Mouse (Mus musculus): Measurements from ENCODE around the gene Macrod2. TPM values are rescaled to one million over a fixed set of nuclear protein-coding genes. Genes with fewer than 3 reads are reported as not detected.

Gene Macrod2
- polyA plus RNA-seq, 1 experiment from 2014 or later = 35.0 TPM

DNA sequence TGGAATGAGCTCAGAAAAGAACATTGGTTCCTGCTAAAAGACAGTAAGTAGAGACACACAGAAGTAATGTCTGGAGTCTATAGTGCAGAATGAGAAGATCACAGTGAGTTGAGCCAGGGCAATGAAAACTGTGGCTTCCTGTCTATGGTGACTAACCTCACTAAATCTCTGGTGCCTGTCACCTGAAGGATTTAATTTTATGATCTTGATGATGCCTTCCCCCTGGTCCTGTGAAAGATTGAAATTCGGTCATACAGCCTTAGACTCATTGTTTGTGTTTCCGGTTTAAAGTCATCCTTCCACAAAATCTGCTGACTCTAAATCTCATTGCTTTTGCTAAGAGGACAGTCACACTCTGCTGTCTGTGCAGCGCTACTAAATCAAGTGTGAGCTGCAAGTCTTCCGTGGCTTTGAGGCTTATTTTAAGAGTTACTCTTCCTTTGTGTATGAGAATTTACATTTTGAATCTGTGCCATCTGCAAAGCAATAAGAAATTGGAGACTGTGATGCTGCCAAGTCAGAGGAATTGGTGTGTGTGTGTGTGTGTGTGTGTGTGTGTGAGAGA, 1836.0 kb downstream of the Macrod2 start:
- Histone ChIP-seq H3K36me3 (no peaks in the 10 kb centered on the region), H3K9ac (no peak overlapping the region), H3K9me3 (no peaks in the 10 kb centered on the region), H3K27ac (no peak overlapping the region), H3K4me1 (no peaks in the 10 kb centered on the region), H3K4me3 (no peak overlapping the region), H3K27me3 (no peaks in the 10 kb centered on the region), H3K4me2 (no peak overlapping the region)
- WGBS = 63% methylated on average over 4 of the region's 4 CpGs
- ATAC-seq (ENCODE audit: borderline replicate concordance, extremely low read depth, low FRiP score, low TSS enrichment) = no peak

DNA sequence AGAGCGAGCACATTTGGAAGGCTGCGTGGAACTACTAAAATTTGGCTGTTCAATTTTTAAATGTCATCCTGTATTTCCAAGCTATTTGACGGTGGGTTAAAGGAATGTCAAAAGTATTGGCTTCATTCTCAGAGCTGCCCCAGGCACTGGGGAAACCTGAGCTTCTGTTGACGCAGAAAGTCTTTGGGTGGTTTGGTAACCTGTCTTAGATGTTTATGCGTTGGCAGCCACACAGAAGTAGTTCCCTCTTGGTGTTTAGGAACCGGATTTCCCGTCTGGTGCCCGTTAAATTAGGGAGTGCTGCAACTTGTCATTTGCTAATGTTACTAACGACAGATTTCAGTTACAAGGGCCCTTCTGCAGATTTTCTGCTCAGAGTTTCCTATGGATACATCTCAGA, 1837.7 kb downstream of the Macrod2 start:
- 64% methylated on average over 9 of the region's 9 CpGs for WGBS
- Histone ChIP-seq H3K27ac (no peak overlapping the region), H3K4me1 (no peaks in the 10 kb centered on the region), H3K4me3 (no peak overlapping the region), H3K27me3 (no peaks in the 10 kb centered on the region), H3K4me2 (no peak overlapping the region), H3K9me3 (no peaks in the 10 kb centered on the region), H3K9ac (no peak overlapping the region), H3K36me3 (no peaks in the 10 kb centered on the region)
- no peak for ATAC-seq (ENCODE audit: borderline replicate concordance, extremely low read depth, low FRiP score, low TSS enrichment)

DNA sequence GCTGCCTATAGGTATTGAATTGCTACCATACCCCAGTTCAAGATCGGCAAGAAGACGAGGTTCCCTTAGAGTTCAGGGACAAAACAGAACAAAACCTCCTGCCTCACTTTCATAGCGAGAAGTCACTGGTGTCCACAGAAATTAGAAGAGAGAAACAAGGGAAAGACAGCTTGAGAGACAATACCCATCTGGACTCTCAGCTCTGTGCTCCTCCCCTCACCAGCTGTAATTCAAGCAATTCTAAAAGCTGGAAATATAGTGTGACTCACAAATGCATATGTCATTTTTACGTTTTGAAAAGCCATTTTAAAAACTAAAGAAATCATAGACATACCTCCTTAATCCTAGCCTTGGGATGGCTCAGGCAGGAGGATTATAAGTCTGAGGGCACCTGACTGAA, 1848.4 kb downstream of the Macrod2 start:
- H3K27me3 ChIP-seq = no peaks in the 10 kb centered on the region
- H3K9ac ChIP-seq = no peak overlapping the region
- no peaks in the 10 kb centered on the region for H3K9me3 ChIP-seq
- ATAC-seq (ENCODE audit: borderline replicate concordance, extremely low read depth, low FRiP score, low TSS enrichment) = no peak
- no peaks in the 10 kb centered on the region for H3K36me3 ChIP-seq
- no peak overlapping the region for H3K4me3 ChIP-seq
- no peak overlapping the region for H3K4me2 ChIP-seq
- 76% methylated on average over 4 of the region's 4 CpGs for WGBS
- no peak overlapping the region for H3K27ac ChIP-seq
- no peaks in the 10 kb centered on the region for H3K4me1 ChIP-seq

DNA sequence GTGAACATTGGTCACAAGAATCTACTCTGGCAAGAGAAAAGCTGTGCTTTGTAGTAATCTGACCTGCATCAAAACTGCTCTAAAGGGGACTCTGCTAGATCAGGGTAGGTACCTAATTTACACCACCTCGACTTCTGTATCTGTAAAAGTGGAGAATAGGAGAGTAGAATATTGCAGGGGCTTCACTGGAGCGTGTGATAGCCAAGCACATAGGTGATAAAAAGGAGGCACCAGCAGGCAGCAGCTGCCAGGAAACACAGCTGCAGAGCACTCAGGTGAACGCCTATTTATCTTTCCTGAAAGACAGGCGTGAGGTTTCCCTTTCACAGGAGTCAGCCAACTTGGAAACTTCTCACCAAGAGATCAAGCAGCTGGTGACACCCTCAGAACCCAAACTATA, 1855.3 kb downstream of the Macrod2 start:
- Histone ChIP-seq H3K9ac (no peak overlapping the region), H3K4me3 (no peak overlapping the region), H3K4me2 (no peak overlapping the region), H3K9me3 (no peaks in the 10 kb centered on the region), H3K27me3 (no peaks in the 10 kb centered on the region), H3K36me3 (no peaks in the 10 kb centered on the region), H3K4me1 (no peaks in the 10 kb centered on the region), H3K27ac (no peak overlapping the region)
- ATAC-seq (ENCODE audit: borderline replicate concordance, extremely low read depth, low FRiP score, low TSS enrichment) = no peak
- WGBS = 31% methylated on average over 4 of the region's 4 CpGs

DNA sequence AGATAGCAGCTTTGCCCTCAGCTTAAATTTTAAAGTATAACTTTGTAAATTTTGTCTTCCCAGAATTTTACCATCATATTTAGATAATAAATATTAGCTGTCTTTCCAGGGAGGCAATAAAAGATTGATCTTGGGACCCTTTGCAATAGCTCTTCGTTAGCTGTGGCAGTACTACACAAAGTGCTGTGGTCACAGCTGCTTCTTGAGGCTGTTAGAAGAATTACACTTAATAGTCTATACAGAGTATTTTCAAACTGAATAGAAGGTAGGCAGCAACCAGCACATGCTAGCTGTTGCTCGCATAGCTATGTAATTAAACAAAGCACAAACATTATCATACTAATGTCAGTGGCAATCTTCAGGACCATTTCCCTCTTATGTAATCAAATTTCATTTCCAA, 1856.4 kb downstream of the Macrod2 start:
- Histone ChIP-seq H3K36me3 (no peaks in the 10 kb centered on the region), H3K9ac (no peak overlapping the region), H3K27ac (no peak overlapping the region), H3K4me3 (no peak overlapping the region), H3K4me1 (no peaks in the 10 kb centered on the region), H3K9me3 (no peaks in the 10 kb centered on the region), H3K4me2 (no peak overlapping the region), H3K27me3 (no peaks in the 10 kb centered on the region)
- 65% methylated on average over 2 of the region's 2 CpGs for WGBS
- ATAC-seq (ENCODE audit: borderline replicate concordance, extremely low read depth, low FRiP score, low TSS enrichment) = no peak

DNA sequence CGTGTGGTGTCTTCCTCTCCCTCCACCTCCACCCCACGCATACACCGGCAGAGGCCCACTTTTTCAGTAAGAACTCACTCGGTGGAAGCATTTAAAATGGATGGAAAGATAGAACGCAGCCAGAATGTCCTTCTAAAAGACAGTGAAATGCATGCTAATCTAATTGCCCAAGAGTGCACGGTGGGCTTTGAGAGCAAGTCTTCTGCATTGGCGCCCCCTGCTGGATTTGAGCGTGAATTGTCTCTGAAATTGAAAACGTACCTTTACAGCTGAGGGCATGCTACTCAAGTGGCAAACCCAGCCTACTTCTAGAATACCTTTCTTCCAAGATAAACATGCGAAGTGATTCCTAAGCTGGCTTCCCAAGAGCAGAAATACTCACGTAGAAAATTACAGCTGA, 1858.8 kb downstream of the Macrod2 start:
- H3K27ac ChIP-seq = peak overlapping the region; percentile 34; the same call in 1 of the 2 replicates

DNA sequence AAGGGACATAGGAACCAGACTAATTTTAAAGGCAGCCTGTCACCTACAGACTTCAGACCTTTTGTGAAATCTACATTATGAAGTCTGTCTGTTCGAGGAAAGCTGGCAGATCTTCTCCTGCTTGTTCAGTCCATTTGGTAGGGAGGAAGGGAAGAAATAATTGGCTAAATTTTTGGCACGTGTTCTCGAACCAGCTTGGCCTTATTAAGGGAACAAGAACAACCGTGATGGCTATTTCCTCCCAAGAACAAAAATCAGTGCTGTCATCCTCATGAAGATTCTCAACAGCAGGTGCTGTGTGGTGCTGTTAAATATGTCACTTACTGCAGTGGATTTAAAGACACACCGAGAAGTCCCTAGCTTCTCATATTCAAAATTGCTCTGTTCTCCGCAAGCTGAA, 1859.5 kb downstream of the Macrod2 start:
- peak overlapping the region; percentile 34; the same call in 1 of the 2 replicates for H3K27ac ChIP-seq
- H3K4me2 ChIP-seq = no peak overlapping the region
- H3K27me3 ChIP-seq = no peaks in the 10 kb centered on the region
- H3K36me3 ChIP-seq = no peaks in the 10 kb centered on the region
- no peak for ATAC-seq (ENCODE audit: borderline replicate concordance, extremely low read depth, low FRiP score, low TSS enrichment)
- H3K4me3 ChIP-seq = no peak overlapping the region
- no peaks in the 10 kb centered on the region for H3K9me3 ChIP-seq
- 75% methylated on average over 6 of the region's 6 CpGs for WGBS
- H3K9ac ChIP-seq = no peak overlapping the region
- no peaks in the 10 kb centered on the region for H3K4me1 ChIP-seq

More for the DNA sequence above, 1858.8 kb downstream of the Macrod2 start:
- no peaks in the 10 kb centered on the region for H3K9me3 ChIP-seq
- no peaks in the 10 kb centered on the region for H3K27me3 ChIP-seq
- no peak overlapping the region for H3K4me3 ChIP-seq
- ATAC-seq (ENCODE audit: borderline replicate concordance, extremely low read depth, low FRiP score, low TSS enrichment) = peak; percentile 83; the same call in 1 of the 2 replicates
- 12% methylated on average over 11 of the region's 11 CpGs for WGBS
- no peak overlapping the region for H3K9ac ChIP-seq
- no peaks in the 10 kb centered on the region for H3K4me1 ChIP-seq
- H3K4me2 ChIP-seq = no peak overlapping the region
- H3K36me3 ChIP-seq = no peaks in the 10 kb centered on the region

DNA sequence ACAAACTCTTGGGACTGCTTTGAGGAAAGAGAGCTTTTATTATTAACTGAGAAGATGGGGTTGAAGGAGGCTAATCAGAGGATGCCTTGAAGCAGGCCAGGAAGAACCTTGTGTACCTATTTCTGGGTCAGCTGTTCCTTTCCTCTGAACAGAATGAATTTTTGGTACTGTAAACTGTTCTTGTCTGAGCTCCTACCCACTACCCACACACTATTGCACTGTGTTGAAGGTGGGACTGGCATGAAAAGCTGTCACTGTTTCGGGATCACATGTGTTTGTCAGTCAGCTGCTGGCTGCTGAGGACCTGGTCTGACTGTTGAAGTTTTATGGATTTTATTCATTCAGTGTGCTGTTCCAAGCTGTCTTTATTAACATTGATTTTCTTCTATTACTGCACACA, 1862.4 kb downstream of the Macrod2 start:
- Histone ChIP-seq H3K4me1 (no peaks in the 10 kb centered on the region), H3K27me3 (no peaks in the 10 kb centered on the region), H3K36me3 (no peaks in the 10 kb centered on the region), H3K27ac (no peak overlapping the region), H3K4me2 (no peak overlapping the region), H3K9ac (no peak overlapping the region), H3K4me3 (no peak overlapping the region), H3K9me3 (no peaks in the 10 kb centered on the region)
- WGBS = 88% methylated on average over 1 of the region's 1 CpGs
- no peak for ATAC-seq (ENCODE audit: borderline replicate concordance, extremely low read depth, low FRiP score, low TSS enrichment)

DNA sequence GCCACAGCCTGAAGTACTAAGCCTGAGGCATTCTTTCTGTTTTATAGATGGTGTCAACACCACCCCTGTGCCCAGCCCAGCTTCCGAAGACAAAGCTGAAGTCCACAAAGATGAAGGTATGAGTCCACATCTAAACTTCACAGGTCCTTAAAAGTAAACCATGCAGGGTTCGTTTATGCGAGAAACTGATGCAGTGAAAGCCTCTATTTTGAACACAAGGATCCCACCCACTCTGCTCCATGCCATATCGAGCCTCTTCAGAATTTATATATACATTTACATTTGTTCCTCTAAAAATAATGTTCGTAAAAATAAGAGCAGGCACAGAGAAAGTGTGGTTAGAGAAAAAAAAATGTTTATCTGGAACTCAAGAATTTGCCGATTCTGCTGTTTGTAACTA, 1865.9 kb downstream of the Macrod2 start:
- no peaks in the 10 kb centered on the region for H3K27me3 ChIP-seq
- H3K4me1 ChIP-seq = no peaks in the 10 kb centered on the region
- no peaks in the 10 kb centered on the region for H3K36me3 ChIP-seq
- H3K4me3 ChIP-seq = no peak overlapping the region
- H3K9ac ChIP-seq = no peak overlapping the region
- no peak overlapping the region for H3K27ac ChIP-seq
- no peak overlapping the region for H3K4me2 ChIP-seq
- no peaks in the 10 kb centered on the region for H3K9me3 ChIP-seq
- 71% methylated on average over 6 of the region's 6 CpGs for WGBS
- no peak for ATAC-seq (ENCODE audit: borderline replicate concordance, extremely low read depth, low FRiP score, low TSS enrichment)

DNA sequence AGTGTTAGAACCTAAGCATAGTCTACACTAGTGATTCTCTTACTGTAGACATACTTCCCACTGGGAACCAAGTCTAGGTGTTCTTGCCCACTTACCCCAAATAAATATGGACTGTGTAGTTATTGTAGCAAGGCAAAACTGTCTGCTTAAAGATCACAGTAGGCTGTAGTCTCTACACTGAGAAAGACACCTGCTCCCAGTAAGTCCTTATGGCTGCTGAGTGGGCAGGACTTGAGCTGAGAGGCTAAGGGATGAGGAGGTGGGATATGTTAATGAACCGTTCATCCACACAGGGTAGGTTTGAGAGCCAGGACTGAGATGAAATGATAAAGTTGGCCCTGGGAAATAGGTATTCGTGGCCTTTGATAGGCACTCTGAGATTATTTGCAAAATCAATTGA, 1869.6 kb downstream of the Macrod2 start:
- WGBS = 74% methylated on average over 2 of the region's 2 CpGs
- H3K4me1 ChIP-seq = no peaks in the 10 kb centered on the region
- no peak overlapping the region for H3K4me2 ChIP-seq
- ATAC-seq (ENCODE audit: borderline replicate concordance, extremely low read depth, low FRiP score, low TSS enrichment) = no peak
- H3K27me3 ChIP-seq = no peaks in the 10 kb centered on the region
- H3K27ac ChIP-seq = no peak overlapping the region
- no peaks in the 10 kb centered on the region for H3K36me3 ChIP-seq
- H3K9me3 ChIP-seq = no peaks in the 10 kb centered on the region
- no peak overlapping the region for H3K9ac ChIP-seq
- no peak overlapping the region for H3K4me3 ChIP-seq

DNA sequence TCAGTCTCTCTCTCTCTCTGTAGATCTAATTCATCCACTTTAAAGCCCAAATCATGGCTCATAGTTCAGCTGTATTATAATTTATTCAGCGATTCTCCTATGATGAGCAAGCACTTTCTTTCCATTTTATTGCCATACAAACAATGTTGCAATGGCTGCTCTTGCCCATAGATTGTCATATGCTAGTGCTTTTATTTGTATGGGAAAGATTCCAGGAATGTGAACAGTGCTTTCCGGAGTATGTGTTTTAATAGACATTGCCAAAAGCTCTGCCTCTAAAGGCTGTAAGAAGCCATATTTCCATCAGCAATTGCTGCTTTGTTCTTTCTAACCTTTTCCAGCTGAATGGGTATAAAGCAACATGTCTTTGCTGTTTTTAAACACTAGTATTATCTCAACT, 1872.7 kb downstream of the Macrod2 start:
- no peak overlapping the region for H3K27ac ChIP-seq
- no peaks in the 10 kb centered on the region for H3K36me3 ChIP-seq
- H3K4me1 ChIP-seq = no peaks in the 10 kb centered on the region
- H3K4me2 ChIP-seq = no peak overlapping the region
- no peak overlapping the region for H3K9ac ChIP-seq
- peak; percentile 55; the same call in 1 of the 2 replicates for ATAC-seq (ENCODE audit: borderline replicate concordance, extremely low read depth, low FRiP score, low TSS enrichment)
- H3K4me3 ChIP-seq = no peak overlapping the region
- no peaks in the 10 kb centered on the region for H3K9me3 ChIP-seq
- no peaks in the 10 kb centered on the region for H3K27me3 ChIP-seq
- 42% methylated on average over 2 of the region's 2 CpGs for WGBS

DNA sequence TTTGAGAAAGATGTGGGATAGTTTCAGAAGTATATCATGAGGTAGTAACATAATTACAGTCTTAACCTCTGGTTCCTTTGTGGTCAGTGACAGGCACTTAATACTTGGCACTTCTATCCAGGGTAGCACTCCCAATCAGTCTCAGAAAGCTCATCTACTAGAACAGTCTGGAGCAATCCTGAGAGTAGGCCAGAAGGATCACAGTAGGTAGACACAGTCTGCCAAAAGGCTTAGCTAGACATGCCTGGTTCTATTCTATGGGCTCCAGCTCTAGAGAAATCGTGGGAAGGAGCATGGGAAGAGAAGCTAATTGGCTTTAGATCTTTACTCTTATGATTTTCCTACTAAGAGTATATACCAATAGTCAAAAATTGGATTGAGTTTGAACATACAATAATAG, 1891.7 kb downstream of the Macrod2 start:
- H3K4me1 ChIP-seq = no peaks in the 10 kb centered on the region
- no peaks in the 10 kb centered on the region for H3K9me3 ChIP-seq
- no peak for ATAC-seq (ENCODE audit: borderline replicate concordance, extremely low read depth, low FRiP score, low TSS enrichment)
- no peaks in the 10 kb centered on the region for H3K27me3 ChIP-seq
- no peak overlapping the region for H3K27ac ChIP-seq
- WGBS = 38% methylated on average over 1 of the region's 1 CpGs
- H3K4me3 ChIP-seq = no peak overlapping the region
- no peak overlapping the region for H3K4me2 ChIP-seq
- no peak overlapping the region for H3K9ac ChIP-seq
- no peaks in the 10 kb centered on the region for H3K36me3 ChIP-seq

DNA sequence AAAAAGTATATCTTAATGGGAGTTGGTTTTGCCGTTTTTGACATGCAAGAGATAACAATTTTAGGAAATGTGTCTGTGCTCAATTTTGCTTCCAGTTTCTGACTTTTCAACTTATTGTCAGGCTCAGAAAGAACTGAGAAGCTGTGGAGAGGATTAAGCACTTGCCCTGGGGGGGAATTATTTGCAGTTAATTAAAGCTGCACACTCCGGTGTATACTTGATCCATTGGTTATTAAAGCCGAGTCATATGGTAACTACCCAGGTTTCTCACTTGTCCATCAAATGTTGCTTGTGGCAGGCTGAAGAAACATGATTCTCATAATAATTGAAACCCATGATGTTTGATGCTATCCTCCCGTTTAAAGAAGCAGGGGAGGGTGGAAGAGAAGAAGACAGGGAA, 1899.7 kb downstream of the Macrod2 start:
- Histone ChIP-seq H3K4me2 (no peak overlapping the region), H3K9ac (no peak overlapping the region), H3K4me1 (no peaks in the 10 kb centered on the region), H3K27ac (no peak overlapping the region), H3K27me3 (no peaks in the 10 kb centered on the region), H3K9me3 (no peaks in the 10 kb centered on the region), H3K4me3 (no peak overlapping the region), H3K36me3 (no peaks in the 10 kb centered on the region)
- WGBS = 63% methylated on average over 4 of the region's 4 CpGs
- no peak for ATAC-seq (ENCODE audit: borderline replicate concordance, extremely low read depth, low FRiP score, low TSS enrichment)
